Mouse (Mus musculus): Measurements from ENCODE around the gene Reps2.

Gene Reps2

GRCm38 (mm10) chrX:162643091-162643788 lies at the start of gene Reps2:
Reps2 (minus strand) TSS chrX:162643649.
- DNase-seq: peak; percentile 66

GRCm38 (mm10) chrX:162691272-162691671 lies 47.8 kb upstream of the Reps2 start:
- no peak for DNase-seq

DNA sequence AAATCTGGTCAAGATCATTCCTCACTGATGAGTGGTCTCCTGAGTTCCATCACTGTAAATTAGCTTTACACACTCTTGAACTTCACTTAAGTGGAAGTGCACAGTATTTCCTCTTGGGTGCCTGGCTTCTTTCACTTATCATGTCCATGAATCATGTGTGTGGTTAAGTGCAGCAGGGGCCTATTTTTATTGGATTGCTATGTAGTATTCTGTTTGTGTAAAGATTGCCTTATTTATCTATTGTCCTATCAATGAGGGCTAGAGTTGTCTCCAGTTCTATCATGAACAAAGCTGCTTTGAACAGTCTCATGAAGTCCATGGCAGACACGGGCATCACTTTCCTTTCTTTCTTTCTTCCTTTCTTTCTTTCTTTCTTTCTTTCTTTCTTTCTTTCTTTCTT lies 41.9 kb upstream of the Reps2 start:
- DNase-seq: no peak

DNA sequence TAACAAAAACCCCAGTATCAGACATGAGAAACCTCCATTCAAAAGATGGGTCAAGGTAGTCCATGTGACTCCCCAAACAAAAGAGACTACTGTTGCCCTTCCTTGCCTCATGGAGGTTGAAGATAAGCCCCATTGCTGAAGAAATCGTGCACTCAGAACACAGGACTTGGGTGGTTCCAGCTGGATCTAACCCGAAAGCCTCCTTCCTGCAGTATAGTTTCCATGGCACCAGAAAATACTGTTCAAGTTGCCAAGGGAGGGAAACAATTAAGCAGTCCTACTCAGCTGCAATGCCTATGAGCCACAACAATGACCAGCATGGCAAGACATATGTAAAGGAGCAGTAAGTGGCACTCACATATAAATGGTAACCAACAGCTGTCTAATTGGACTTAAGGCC lies 36.1 kb upstream of the Reps2 start:
- no peak for DNase-seq

DNA sequence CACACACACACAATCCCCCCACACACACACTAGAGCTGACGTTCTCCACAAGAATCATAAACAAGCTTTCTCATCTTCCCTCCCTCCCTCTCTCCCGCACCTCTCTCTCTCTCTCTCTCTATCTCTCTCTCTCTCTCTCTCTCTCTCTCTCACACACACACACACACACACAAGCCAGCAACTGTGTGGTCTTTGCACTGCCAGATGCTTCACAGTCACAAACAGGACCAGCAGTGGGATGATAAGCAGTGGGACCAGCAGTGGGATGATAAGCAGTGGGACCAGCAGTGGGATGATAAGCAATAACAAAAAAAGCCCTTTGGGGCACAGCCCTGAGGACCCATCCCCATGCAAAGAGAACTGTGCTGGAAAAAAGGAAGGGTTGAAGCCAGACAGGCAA lies 35.4 kb upstream of the Reps2 start:
- DNase-seq: no peak

- DNase-seq: no peak
Observed at GRCm38 (mm10) chrX:162666166-162666565, 22.7 kb upstream of the Reps2 start.

- DNase-seq: no peak
Observed at GRCm38 (mm10) chrX:162660182-162660581, 16.7 kb upstream of the Reps2 start.

- no peak for DNase-seq
Observed at GRCm38 (mm10) chrX:162653518-162653917, 10.1 kb upstream of the Reps2 start.

GRCm38 (mm10) chrX:162652445-162652844 lies 9.0 kb upstream of the Reps2 start:
- no peak for DNase-seq

DNA sequence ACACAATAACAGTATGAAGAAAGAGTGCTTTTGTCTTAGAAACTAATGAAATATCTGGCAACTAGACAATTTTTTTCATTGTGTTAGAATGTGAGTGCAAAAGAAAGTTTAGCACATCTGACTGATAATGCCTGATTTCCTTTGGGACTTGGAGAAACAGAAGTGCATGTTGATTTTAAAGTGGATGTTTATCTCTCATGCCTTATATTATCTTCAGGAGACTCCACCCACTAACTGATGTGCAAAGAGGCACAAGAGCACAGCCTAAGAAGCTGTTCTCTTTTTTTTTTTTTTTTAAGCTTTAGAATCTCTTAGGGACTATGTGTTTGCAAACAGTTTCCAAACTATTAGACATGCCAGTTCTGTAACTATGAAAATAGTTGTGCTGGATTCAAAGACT lies 7.7 kb upstream of the Reps2 start:
- DNase-seq: no peak

- no peak for DNase-seq
Observed at GRCm38 (mm10) chrX:162643789-162644092, 292 bp upstream of the Reps2 start.

DNA sequence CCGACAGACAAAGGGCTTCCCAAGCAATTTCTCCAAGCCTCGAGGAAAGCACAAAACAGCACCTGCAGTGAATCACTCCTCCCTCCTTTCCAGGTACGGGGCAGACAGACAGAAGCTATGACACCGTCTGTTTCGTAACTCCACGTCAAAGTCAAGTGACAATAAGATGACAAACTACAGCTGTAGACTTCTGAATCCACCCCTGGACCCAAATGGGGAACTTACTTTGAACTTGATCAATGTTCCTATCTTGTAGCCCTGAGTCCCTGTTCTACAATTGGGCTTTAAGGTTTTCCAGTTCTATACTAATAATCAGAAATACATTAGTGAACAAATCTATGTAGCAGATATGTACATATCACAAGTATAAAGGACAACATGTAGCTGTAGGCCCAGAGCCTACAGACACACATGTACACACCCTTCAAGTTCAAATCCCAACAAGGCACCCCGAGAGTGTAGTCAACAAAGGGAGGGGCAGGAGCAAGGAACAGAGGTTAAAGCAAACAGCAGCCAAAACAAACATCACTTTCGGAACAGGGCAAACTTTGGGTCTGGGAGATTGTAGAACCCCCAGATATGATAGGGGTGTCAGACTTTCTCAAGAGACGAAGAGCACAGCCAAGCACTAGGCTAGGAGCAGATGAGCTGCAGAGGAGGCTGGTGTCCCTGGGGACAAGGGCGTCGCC lies 903 bp downstream of the Reps2 start:
- no peak for DNase-seq

DNA sequence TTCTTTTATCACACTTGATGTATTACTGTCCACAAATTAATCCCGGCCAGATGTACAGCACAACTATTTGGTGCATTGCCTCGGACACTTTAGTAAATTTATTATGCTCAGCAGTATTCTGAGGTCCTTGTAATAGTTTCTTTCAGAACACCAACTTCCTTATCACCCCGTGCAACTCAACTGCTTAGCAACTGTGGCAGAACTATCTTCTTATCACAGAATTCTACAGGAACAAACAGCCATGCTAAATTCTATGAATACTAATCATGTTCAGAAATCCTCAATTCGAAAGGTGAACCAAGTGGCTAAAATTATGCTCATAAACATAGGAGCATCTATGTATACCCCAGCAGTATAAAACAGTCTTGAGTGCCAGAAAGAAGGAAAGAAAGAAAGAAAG lies 1.7 kb downstream of the Reps2 start:
- DNase-seq: no peak

DNA sequence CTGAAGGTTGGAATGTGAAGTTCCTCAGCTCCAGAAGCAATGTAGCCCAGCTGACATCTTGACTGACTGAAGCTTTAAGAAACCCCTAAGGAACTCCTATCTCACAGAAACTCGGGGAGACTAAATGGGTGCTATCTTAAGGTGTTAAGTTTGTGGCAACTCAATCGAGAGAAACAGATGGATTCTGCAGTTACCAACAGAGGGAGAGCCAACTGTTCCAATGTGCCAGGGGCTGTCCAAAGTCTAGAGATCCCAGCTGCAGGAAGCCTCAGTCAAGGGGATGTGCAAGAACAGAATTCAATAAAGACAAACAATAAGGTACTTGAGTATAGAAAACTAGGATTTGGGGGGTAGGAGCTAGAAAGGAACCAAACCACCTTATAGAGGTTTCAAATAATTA lies 8.3 kb downstream of the Reps2 start:
- DNase-seq: no peak

DNA sequence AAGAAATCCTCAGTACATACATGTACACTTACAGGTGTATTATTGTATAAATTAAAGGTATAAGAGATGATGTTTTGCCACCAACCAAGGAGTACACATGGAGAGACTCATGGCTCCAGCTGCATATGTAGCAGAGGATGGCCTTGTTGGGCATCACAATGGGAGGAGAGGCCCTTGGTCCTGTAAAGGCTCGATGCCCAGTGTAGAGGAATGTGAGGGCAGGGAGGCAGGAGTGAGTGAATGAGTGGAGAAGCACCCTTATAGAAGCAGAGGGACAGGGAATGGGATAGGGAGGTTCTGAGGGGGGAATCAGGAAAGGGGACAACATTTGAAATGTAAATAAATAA lies 21.4 kb downstream of the Reps2 start:
- no peak for DNase-seq

DNA sequence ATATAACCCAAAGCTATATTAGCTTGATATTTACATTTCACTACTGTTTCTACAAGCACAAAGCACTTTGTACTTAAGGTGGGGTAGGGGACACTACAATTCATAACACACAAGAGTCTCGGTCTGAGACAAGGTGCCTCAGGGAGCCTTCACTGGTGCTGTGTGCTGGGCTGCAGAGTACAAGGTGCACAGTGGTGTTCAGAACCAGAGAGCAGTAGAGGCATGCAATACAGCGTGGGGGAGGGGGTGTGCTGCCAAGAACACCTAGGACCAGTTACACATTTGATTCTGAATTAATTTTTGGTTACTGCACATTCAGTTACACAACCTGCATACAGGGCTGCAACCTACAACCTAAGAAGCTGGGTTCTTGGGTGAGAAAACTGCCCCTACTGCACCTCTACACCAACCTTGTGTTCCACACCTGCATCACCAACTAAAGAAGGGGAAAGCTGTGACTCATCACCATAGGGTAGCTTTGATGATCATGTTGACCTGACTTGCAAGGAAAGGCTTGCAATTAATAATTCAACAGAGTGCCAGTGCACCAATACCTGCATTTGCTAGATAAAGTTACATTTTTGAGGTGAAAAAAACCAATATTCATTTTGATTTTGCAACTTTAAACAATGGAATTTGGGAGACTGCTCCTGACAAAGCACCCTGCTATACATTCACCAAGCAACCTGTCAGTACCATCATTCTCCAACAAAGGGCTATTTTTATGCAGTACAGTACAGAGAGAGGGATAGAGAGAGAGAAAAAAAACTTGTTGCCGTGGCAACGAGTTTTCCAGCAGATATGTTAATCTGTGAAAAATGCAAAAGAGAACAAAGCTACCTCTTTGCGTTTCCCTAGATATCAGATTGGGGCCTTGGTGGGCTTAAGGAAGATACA lies 22.0 kb downstream of the Reps2 start:
- no peak for DNase-seq

DNA sequence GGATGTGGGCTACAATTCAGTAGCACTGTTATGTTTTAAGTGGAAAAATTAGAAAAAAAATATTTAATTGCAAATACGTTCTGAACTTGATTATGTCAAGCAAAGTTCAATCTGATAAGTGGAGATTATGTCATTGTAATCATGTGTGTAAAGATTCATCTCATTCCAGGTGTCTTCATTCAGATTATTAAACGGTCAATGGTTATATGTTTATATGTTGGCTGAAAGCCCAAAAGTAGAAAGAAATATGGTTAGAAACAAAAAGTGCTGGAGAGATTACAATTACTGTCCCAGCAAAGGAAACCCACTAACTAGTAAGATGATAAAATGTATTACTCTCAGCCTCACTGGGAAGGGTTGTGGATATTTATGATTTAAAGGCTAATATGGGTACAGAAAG lies 23.7 kb downstream of the Reps2 start:
- DNase-seq: no peak

DNA sequence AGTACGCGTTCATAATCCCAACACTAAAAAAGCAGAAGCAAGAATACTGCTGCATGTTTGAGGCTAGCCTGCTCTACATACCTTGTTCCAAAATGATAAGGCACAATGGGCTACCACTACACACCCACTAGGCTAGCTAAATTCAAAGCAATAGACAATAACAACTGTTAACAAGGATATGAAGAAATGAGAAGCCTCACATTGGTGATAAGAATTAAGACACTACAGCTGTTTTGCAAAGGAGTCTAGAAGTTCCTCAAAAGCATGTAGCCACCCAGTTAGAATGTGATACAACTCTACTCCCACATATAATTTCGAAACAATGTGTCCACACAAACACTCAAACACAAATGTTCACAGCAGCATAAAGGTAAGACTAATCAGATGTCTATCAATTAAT lies 24.9 kb downstream of the Reps2 start:
- no peak for DNase-seq

GRCm38 (mm10) chrX:162606113-162606512 lies 37.3 kb downstream of the Reps2 start:
- DNase-seq: no peak

- no peak for DNase-seq
Observed at GRCm38 (mm10) chrX:162599666-162600065, 43.8 kb downstream of the Reps2 start.

- DNase-seq: no peak
Observed at GRCm38 (mm10) chrX:162591005-162591801, 52.2 kb downstream of the Reps2 start.

DNA sequence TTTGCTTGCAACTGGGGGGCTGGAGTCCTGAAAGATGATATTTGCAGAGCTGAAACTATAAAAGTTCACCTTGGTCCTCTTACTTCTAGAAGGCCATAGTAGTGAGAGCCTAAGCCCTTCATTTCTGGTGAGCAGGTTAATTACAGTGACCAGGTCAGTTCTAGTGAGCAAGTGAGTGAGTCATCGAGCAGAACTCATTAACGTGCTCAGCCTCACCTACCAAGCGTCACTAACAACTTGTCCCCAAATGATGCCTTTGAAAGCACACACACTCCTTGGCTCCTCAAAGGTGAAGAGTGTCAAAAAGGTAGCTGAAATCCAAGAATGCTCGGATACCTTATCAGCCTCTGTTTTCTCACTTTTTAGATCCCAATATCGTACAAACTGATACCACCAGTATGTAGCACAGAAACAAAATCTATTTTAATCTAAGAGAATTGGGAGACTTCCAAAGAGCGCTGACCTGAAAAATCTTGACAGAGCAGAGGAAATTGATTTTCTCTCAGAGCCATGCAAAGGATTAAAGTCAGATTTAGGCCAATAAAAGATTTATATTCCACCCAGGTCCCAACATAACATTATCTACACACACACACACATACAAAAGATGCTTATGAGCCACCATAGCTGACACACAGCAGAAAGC lies 53.2 kb downstream of the Reps2 start:
- no peak for DNase-seq
